ENCODE assay signal across 9 mouse cellular contexts in the genomic region with DNA sequence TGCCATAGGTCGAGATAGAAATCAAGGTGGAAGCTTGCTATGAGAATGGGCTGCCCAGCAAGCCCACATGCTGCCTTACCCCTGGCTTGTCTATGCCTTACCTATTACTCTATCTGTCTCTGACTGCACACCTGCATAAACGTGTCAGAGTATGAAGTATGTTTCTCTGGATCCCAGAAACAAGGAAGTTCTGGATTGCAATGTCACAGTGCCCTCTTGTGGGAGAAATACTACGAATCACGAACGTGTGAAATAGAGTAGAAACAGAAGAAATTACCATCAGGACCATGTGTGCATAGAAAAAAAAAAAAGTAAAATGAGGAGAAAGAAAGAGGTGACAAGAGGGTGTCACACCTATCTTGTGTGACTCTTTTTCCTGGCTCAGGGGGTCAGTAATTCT.
DNase-seq lines count a peak whose midpoint lies in the region; ATAC-seq and TF ChIP-seq lines count a peak whose summit lies in the region.
"Had no signal": no experiment of that assay in that cellular context is flagged by ENCODE, and none has a peak within 500 bp of the region (broad histone marks: within the 10 kb centered on the region; RNA-seq: fewer than 3 reads in every experiment).

No protein-coding gene starts in this region.

- 0 out of 2 replicates have a peak, but pooled peaks have one; percentile 32 for ATAC-seq in forebrain, embryonic 15.5 days (replicated peaks)
- no peak for ATAC-seq in lung, embryonic 14.5 days (ENCODE audit: insufficient read depth)
- ATAC-seq in inflammation-experienced regulatory T-cells, adult 6 months = no peak

- no peaks in the 10 kb centered on the region for H3K27me3 ChIP-seq in forebrain, embryonic 15.5 days
- no peaks in the 10 kb centered on the region for H3K27me3 ChIP-seq in forebrain, embryonic 10.5 days (ENCODE audit: poor library complexity, severe bottlenecking)
- H3K27me3 ChIP-seq in lung, embryonic 14.5 days (ENCODE audit: insufficient read depth, low read length) = no peaks in the 10 kb centered on the region

- TF ChIP-seq CTCF in lung, embryonic 14.5 days (IDR thresholded peaks at IDR 0.05; ENCODE audit: low read depth) = peak; percentile 64
- TF ChIP-seq CTCF in lung, adult 2 months (IDR thresholded peaks at IDR 0.05; ENCODE audit: insufficient read depth, low read length) = no peak
- TF ChIP-seq CTCF in bone marrow macrophage, adult 2 months (IDR thresholded peaks at IDR 0.05; ENCODE audit: low read depth, low read length) = 0 out of 2 replicates have a peak, but pooled peaks have one; percentile 8

- no peak overlapping the region for H3K9ac ChIP-seq in forebrain, embryonic 15.5 days (replicated peaks)
- H3K9ac ChIP-seq in lung, embryonic 14.5 days = no peak overlapping the region

- DNase-seq in forebrain, embryonic 10.5 days (ENCODE audit: extremely low spot score, low spot score) = no peak
- DNase-seq in lung, embryonic 14.5 days = peak; percentile 69
- DNase-seq in lung, adult 2 months = no peak
- DNase-seq in kidney, postnatal 4 days = peak; percentile 5 to 12
- peak; percentile 8 for DNase-seq in right cerebral cortex, postnatal 14 days

- no peaks in the 10 kb centered on the region for H3K4me1 ChIP-seq in forebrain, embryonic 15.5 days
- no peaks in the 10 kb centered on the region for H3K4me1 ChIP-seq in forebrain, embryonic 10.5 days
- no peaks in the 10 kb centered on the region for H3K4me1 ChIP-seq in lung, embryonic 14.5 days (ENCODE audit: insufficient read depth)
- H3K4me1 ChIP-seq in lung, adult 2 months (ENCODE audit: control insufficient read depth, insufficient read depth, low read length) = no peaks in the 10 kb centered on the region
- no peaks in the 10 kb centered on the region; the same call in 1 of the 2 replicates for H3K4me1 ChIP-seq in bone marrow macrophage, adult 2 months (ENCODE audit: control insufficient read depth, insufficient read depth, low read length)

- H3K27ac ChIP-seq in forebrain, embryonic 15.5 days (replicated peaks) = no peak overlapping the region
- no peak overlapping the region for H3K27ac ChIP-seq in forebrain, embryonic 10.5 days
- H3K27ac ChIP-seq in lung, embryonic 14.5 days (ENCODE audit: low read depth) = no peak overlapping the region
- no peak overlapping the region for H3K27ac ChIP-seq in bone marrow macrophage, adult 2 months (ENCODE audit: insufficient read depth, low read depth, low read length)

- H3K9me3 ChIP-seq in forebrain, embryonic 15.5 days = no peaks in the 10 kb centered on the region
- no peaks in the 10 kb centered on the region for H3K9me3 ChIP-seq in forebrain, embryonic 10.5 days
- no peaks in the 10 kb centered on the region for H3K9me3 ChIP-seq in lung, embryonic 14.5 days (ENCODE audit: low read depth, low read length)

- no peak overlapping the region for H3K4me3 ChIP-seq in forebrain, embryonic 15.5 days
- no peak overlapping the region for H3K4me3 ChIP-seq in forebrain, embryonic 10.5 days
- no peak overlapping the region for H3K4me3 ChIP-seq in lung, embryonic 14.5 days (ENCODE audit: low read depth, low read length)
- no peak overlapping the region for H3K4me3 ChIP-seq in lung, adult 2 months (replicated peaks; ENCODE audit: extremely low read depth, low read depth, low read length)
- no peak overlapping the region for H3K4me3 ChIP-seq in bone marrow macrophage, adult 2 months (ENCODE audit: insufficient read depth, low read length)
- H3K4me3 ChIP-seq: myocyte had no signal

- WGBS in forebrain, embryonic 15.5 days = 21% methylated on average over 5 of the region's 5 CpGs
- 31% methylated on average over 5 of the region's 5 CpGs for WGBS in forebrain, embryonic 10.5 days
- 20% methylated on average over 5 of the region's 5 CpGs for WGBS in lung, embryonic 14.5 days
- WGBS in lung, adult 2 months = 18% methylated on average over 5 of the region's 5 CpGs

- no peak for TF ChIP-seq POLR2A in lung, adult 2 months (IDR thresholded peaks at IDR 0.05; ENCODE audit: borderline replicate concordance, extremely low read depth, low read depth, low read length)
- no peak for TF ChIP-seq POLR2A in bone marrow macrophage, adult 2 months (IDR thresholded peaks at IDR 0.05; ENCODE audit: borderline replicate concordance, low read depth, low read length)

- H3K4me2 ChIP-seq in forebrain, embryonic 15.5 days (replicated peaks) = no peak overlapping the region
- H3K4me2 ChIP-seq in lung, embryonic 14.5 days = no peak overlapping the region

- no peaks in the 10 kb centered on the region for H3K36me3 ChIP-seq in forebrain, embryonic 15.5 days
- no peaks in the 10 kb centered on the region for H3K36me3 ChIP-seq in forebrain, embryonic 10.5 days (replicated peaks)
- no peaks in the 10 kb centered on the region for H3K36me3 ChIP-seq in lung, embryonic 14.5 days (ENCODE audit: insufficient read depth)

Comparison
In these comparisons a context has a peak if more than half of its experiments do, and no peak if none do; other contexts are left out.
1. DNase-seq: peak in lung, embryonic 14.5 days (single experiment), kidney, postnatal 4 days (2 of 2) and right cerebral cortex, postnatal 14 days (single experiment); none in forebrain, embryonic 10.5 days (single experiment) and lung, adult 2 months (single experiment).